Mouse (Mus musculus): Measurements from ENCODE around the gene Osbpl10. TPM values are rescaled to one million over a fixed set of nuclear protein-coding genes. Genes with fewer than 3 reads are reported as not detected.

The Osbpl10 gene
- polyA plus RNA-seq (2014; fragmentation: Nextera tagmentation; extraction: Ambion mirVana): 2.0 and 2.3 TPM in 2 replicates

DNA sequence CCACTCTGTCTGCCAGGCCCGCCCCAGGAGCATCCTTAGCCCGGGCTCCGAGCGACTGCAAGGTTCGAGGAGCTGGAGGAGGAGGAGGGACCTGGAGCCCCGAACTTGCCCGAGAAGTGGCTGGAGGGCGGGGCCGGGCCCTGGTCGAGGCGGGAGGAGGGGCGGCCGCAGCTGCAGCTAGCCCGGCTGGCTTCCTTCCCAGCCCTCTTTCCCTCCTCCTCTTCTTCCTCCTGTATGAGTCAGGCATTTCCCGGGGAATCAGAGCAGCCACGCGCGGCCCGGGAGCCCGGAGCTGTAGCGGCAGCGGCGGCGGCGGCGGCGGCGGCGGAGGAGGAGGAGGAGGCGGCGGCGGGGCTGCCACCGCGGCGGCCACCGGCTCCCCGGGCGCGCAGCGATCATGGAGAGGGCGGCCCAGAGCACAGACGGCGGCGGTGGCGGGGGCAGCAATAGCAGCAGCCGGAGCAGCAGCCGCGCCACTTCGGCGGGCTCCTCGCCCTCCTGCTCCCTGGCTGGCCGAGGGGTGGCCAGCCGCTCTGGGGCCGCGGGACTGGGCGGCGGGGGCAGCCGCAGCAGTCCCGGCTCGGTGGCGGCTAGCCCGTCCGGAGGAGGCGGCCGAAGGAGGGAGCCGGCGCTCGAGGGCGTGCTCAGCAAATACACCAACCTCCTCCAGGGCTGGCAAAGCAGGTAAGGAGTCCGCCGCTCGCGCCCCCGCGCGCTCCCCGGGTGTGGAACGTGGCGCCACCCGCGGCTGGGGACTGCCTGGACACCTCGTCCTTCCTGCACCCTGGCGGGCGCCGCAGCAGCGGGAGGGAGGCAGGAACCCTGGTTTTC, at the start of gene Osbpl10:
TSS of gene Osbpl10 (plus strand) at position 289 of the 831 bp plus-strand sequence.
- peak; percentile 85 for ATAC-seq (ENCODE audit: low FRiP score, low TSS enrichment)
- Histone ChIP-seq H3K27me3 (ENCODE audit: control insufficient read depth, insufficient read depth, low read length) (peaks cover 14% of the 10 kb centered on the region; the same call in 1 of the 2 replicates), H3K9me3 (ENCODE audit: control insufficient read depth, low read length) (no peaks in the 10 kb centered on the region), H3K4me2 (ENCODE audit: low read length) (peak within 1 kb of the TSS; percentile 84), H3K9ac (replicated peaks; ENCODE audit: low read length) (peak within 1 kb of the TSS; percentile 85), H3K27ac (replicated peaks; ENCODE audit: low read depth, low read length) (peak within 1 kb of the TSS; percentile 84), H3K4me3 (replicated peaks; ENCODE audit: low read depth, low read length) (peak within 1 kb of the TSS; percentile 71), H3K4me1 (ENCODE audit: control insufficient read depth, insufficient read depth, low read length) (0 out of 2 replicates have a peak, but pooled peaks cover 3% of the 10 kb centered on the region), H3K36me3 (ENCODE audit: control insufficient read depth, insufficient read depth, low read length) (no peaks in the 10 kb centered on the region)
- peak; percentile 85 for DNase-seq
- WGBS: under 1% methylated on average over 68 of the region's 86 CpGs

GRCm38 (mm10) chr9:114930464-114931090, 47.8 kb upstream of the Osbpl10 start:
- peaks cover 9% of the 10 kb centered on the region; the same call in 1 of the 2 replicates for H3K4me1 ChIP-seq (ENCODE audit: control insufficient read depth, insufficient read depth, low read length)
- ATAC-seq (ENCODE audit: low FRiP score, low TSS enrichment) (no peak), DNase-seq (peak; percentile 28)

DNA sequence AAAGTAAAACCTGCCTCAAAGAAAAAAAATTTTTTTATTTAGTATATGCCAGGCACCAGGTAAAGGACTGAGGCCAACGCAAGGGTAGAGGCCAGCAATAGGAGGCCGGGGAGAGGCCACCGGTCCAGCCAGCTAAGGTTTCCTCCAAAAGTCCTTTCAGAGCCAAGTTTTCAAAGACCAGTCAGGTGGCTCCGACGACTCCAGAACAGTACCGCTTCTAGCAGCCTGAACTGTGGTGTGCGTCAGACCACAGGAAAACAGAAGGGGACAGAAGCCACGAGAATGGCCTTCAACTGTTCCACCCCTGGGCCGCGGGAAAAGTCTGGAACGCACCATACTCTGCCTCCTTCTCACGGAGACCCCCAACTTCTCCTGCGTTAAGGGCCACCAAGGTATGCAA, 45.8 kb upstream of the Osbpl10 start:
- Histone ChIP-seq H3K9me3 (ENCODE audit: control insufficient read depth, low read length) (no peaks in the 10 kb centered on the region), H3K4me3 (replicated peaks; ENCODE audit: low read depth, low read length) (peak overlapping the region; percentile 68), H3K4me1 (ENCODE audit: control insufficient read depth, insufficient read depth, low read length) (peaks cover 9% of the 10 kb centered on the region; the same call in 1 of the 2 replicates), H3K36me3 (ENCODE audit: control insufficient read depth, insufficient read depth, low read length) (no peaks in the 10 kb centered on the region), H3K27me3 (ENCODE audit: control insufficient read depth, insufficient read depth, low read length) (no peaks in the 10 kb centered on the region), H3K9ac (replicated peaks; ENCODE audit: low read length) (peak overlapping the region; percentile 70; the same call in 1 of the 2 replicates), H3K4me2 (ENCODE audit: low read length) (peak overlapping the region; percentile 94), H3K27ac (replicated peaks; ENCODE audit: low read depth, low read length) (no peak overlapping the region)
- DNase-seq (no peak), ATAC-seq (ENCODE audit: low FRiP score, low TSS enrichment) (no peak)
- 21% methylated on average over 13 of the region's 13 CpGs for WGBS

More at GRCm38 (mm10) chr9:114930464-114931090, 47.8 kb upstream of the Osbpl10 start:
- WGBS: 43% methylated on average over 9 of the region's 9 CpGs
- no peak overlapping the region for H3K27ac ChIP-seq (replicated peaks; ENCODE audit: low read depth, low read length)
- no peaks in the 10 kb centered on the region for H3K27me3 ChIP-seq (ENCODE audit: control insufficient read depth, insufficient read depth, low read length)
- H3K9me3 ChIP-seq (ENCODE audit: control insufficient read depth, low read length): no peaks in the 10 kb centered on the region
- H3K4me2 ChIP-seq (ENCODE audit: low read length): no peak overlapping the region
- no peaks in the 10 kb centered on the region for H3K36me3 ChIP-seq (ENCODE audit: control insufficient read depth, insufficient read depth, low read length)
- H3K4me3 ChIP-seq (replicated peaks; ENCODE audit: low read depth, low read length): no peak overlapping the region
- H3K9ac ChIP-seq (replicated peaks; ENCODE audit: low read length): no peak overlapping the region

DNA sequence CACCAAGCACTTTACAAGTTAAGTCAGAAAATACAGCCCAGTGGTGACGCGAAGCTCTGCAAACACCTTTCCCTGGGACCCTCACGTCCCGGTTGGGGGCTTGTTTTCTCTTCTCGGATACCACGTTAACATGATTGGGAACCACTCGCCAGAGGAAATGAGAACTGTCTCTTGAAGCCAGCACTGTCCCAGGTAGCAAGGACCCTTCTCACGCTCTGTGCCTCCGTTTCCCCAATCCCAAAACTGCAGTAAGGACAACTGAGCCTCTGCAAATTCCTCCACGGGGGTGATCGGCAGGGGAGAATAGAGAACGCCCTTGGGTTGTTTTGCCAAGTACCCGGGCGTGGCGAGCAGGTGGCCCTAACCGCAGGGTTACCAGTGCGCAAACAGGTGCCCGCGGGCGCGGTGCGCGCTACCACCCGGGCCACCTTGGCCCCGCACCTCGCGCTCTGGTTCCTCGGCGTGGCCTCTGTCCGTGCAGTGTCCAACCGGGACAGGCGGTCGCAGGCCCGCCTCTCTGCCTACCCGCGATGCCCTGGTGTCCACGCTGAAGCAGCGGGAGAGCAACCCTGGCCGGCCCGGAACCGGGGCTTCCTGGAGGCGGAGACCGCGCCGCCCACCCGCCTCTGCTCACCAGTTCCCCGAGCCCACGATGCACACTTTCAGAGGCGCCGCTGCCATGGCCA, 45.2 kb upstream of the Osbpl10 start:
- Histone ChIP-seq H3K27me3 (ENCODE audit: control insufficient read depth, insufficient read depth, low read length) (no peaks in the 10 kb centered on the region), H3K4me1 (ENCODE audit: control insufficient read depth, insufficient read depth, low read length) (peaks cover 9% of the 10 kb centered on the region; the same call in 1 of the 2 replicates), H3K4me2 (ENCODE audit: low read length) (peak overlapping the region; percentile 94), H3K36me3 (ENCODE audit: control insufficient read depth, insufficient read depth, low read length) (no peaks in the 10 kb centered on the region), H3K27ac (replicated peaks; ENCODE audit: low read depth, low read length) (peak overlapping the region; percentile 70), H3K9ac (replicated peaks; ENCODE audit: low read length) (peak overlapping the region; percentile 70), H3K4me3 (replicated peaks; ENCODE audit: low read depth, low read length) (peak overlapping the region; percentile 68), H3K9me3 (ENCODE audit: control insufficient read depth, low read length) (no peaks in the 10 kb centered on the region)
- ATAC-seq (ENCODE audit: low FRiP score, low TSS enrichment) (no peak; the same call in 1 of the 2 replicates), DNase-seq (peak; percentile 34)
- under 1% methylated on average over 49 of the region's 50 CpGs for WGBS

GRCm38 (mm10) chr9:114933723-114934171, 44.6 kb upstream of the Osbpl10 start, which contains the start of gene Gpd1l:
Gene Gpd1l, minus strand, starts transcription at chr9:114933987.
- Histone ChIP-seq H3K4me1 (ENCODE audit: control insufficient read depth, insufficient read depth, low read length) (peaks cover 9% of the 10 kb centered on the region; the same call in 1 of the 2 replicates), H3K27me3 (ENCODE audit: control insufficient read depth, insufficient read depth, low read length) (no peaks in the 10 kb centered on the region), H3K4me2 (ENCODE audit: low read length) (peak within 1 kb of the TSS; percentile 94), H3K9ac (replicated peaks; ENCODE audit: low read length) (peak within 1 kb of the TSS; percentile 70), H3K27ac (replicated peaks; ENCODE audit: low read depth, low read length) (peak within 1 kb of the TSS; percentile 70), H3K4me3 (replicated peaks; ENCODE audit: low read depth, low read length) (peak within 1 kb of the TSS; percentile 68), H3K9me3 (ENCODE audit: control insufficient read depth, low read length) (no peaks in the 10 kb centered on the region), H3K36me3 (ENCODE audit: control insufficient read depth, insufficient read depth, low read length) (no peaks in the 10 kb centered on the region)
- peak; percentile 93 for DNase-seq
- under 1% methylated on average over 30 of the region's 30 CpGs for WGBS
- ATAC-seq (ENCODE audit: low FRiP score, low TSS enrichment): peak; percentile 97

DNA sequence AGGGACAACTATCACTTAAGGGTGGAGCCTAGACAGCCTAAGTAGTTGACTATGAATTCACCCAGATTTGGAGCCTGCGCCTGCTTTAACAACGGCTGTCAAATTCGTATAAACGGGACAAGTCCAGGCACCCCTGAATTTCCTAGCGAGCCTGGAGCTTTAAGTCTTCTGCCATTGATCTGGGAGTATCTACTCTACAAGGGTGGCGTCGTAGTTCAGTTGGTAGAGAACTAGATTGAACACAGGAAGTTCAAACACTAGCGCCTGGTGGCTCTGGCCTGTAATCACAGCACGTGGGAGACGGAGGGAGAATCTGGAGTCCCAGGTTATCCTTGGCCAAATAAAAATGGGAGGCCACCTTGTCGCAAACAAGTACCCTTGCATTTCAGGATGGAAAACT, 44.1 kb upstream of the Osbpl10 start:
- Histone ChIP-seq H3K4me1 (ENCODE audit: control insufficient read depth, insufficient read depth, low read length) (peaks cover 9% of the 10 kb centered on the region; the same call in 1 of the 2 replicates), H3K9ac (replicated peaks; ENCODE audit: low read length) (no peak overlapping the region), H3K27ac (replicated peaks; ENCODE audit: low read depth, low read length) (no peak overlapping the region), H3K9me3 (ENCODE audit: control insufficient read depth, low read length) (no peaks in the 10 kb centered on the region), H3K27me3 (ENCODE audit: control insufficient read depth, insufficient read depth, low read length) (no peaks in the 10 kb centered on the region), H3K4me3 (replicated peaks; ENCODE audit: low read depth, low read length) (peak overlapping the region; percentile 68; the same call in 1 of the 2 replicates), H3K36me3 (ENCODE audit: control insufficient read depth, insufficient read depth, low read length) (no peaks in the 10 kb centered on the region), H3K4me2 (ENCODE audit: low read length) (peak overlapping the region; percentile 94)
- no peak for ATAC-seq (ENCODE audit: low FRiP score, low TSS enrichment)
- DNase-seq: no peak
- WGBS: 72% methylated on average over 11 of the region's 11 CpGs

DNA sequence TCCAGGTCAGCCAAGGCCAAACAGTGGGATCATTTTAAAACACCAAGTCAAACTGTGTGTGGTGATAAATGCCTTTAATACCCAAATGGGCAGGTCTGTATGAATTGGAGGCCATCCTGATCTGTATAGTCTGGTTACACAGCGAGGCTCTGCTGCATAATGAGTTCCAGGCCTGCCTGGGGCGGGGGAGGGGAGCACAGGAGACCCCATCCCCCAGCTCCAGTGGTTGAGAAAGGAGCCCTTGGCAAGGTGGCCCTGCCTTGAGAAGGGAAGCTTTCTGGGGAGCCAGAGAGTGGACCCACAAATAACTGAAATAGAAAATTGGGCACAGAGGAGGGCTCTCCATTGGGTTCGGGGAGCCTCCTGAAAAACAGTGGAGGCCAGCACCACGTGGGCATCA, 43.0 kb upstream of the Osbpl10 start:
- WGBS: 79% methylated on average over 4 of the region's 4 CpGs
- Histone ChIP-seq H3K9me3 (ENCODE audit: control insufficient read depth, low read length) (no peaks in the 10 kb centered on the region), H3K27me3 (ENCODE audit: control insufficient read depth, insufficient read depth, low read length) (no peaks in the 10 kb centered on the region), H3K9ac (replicated peaks; ENCODE audit: low read length) (no peak overlapping the region), H3K4me3 (replicated peaks; ENCODE audit: low read depth, low read length) (no peak overlapping the region), H3K4me1 (ENCODE audit: control insufficient read depth, insufficient read depth, low read length) (peaks cover 9% of the 10 kb centered on the region; the same call in 1 of the 2 replicates), H3K4me2 (ENCODE audit: low read length) (no peak overlapping the region), H3K36me3 (ENCODE audit: control insufficient read depth, insufficient read depth, low read length) (no peaks in the 10 kb centered on the region), H3K27ac (replicated peaks; ENCODE audit: low read depth, low read length) (no peak overlapping the region)
- no peak for DNase-seq
- ATAC-seq (ENCODE audit: low FRiP score, low TSS enrichment): no peak

DNA sequence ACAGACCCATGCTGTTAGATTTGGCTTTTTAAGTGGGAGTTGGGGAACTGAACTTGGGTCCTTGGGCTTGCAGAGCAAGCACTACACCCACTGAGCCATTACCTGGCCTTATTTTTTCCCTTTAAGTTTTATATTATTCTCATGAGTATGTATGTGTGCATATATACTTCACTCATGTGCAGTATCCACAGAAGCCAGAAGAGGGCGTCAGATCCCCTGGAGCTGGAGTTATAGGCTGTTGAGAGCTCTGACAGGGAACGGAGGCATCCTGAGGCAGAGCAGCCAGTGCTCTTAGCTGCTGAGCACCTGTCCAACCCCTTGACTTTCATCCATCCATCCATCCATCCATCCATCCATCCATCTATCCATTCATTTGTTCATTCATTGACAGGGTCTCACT, 41.7 kb upstream of the Osbpl10 start:
- Histone ChIP-seq H3K27ac (replicated peaks; ENCODE audit: low read depth, low read length) (no peak overlapping the region), H3K9ac (replicated peaks; ENCODE audit: low read length) (no peak overlapping the region), H3K27me3 (ENCODE audit: control insufficient read depth, insufficient read depth, low read length) (no peaks in the 10 kb centered on the region), H3K4me2 (ENCODE audit: low read length) (no peak overlapping the region), H3K4me1 (ENCODE audit: control insufficient read depth, insufficient read depth, low read length) (peaks cover 9% of the 10 kb centered on the region; the same call in 1 of the 2 replicates), H3K36me3 (ENCODE audit: control insufficient read depth, insufficient read depth, low read length) (no peaks in the 10 kb centered on the region), H3K9me3 (ENCODE audit: control insufficient read depth, low read length) (no peaks in the 10 kb centered on the region), H3K4me3 (replicated peaks; ENCODE audit: low read depth, low read length) (no peak overlapping the region)
- DNase-seq (no peak), ATAC-seq (ENCODE audit: low FRiP score, low TSS enrichment) (no peak)
- 76% methylated on average over 2 of the region's 2 CpGs for WGBS
